Mouse (Mus musculus): ENCODE data around the gene Sec14l3. TPM values are rescaled to one million over a fixed set of nuclear protein-coding genes. Genes with fewer than 3 reads are reported as not detected.

Sec14l3 gene
- total and polyA plus RNA-seq, 3 experiments: not detected

DNA sequence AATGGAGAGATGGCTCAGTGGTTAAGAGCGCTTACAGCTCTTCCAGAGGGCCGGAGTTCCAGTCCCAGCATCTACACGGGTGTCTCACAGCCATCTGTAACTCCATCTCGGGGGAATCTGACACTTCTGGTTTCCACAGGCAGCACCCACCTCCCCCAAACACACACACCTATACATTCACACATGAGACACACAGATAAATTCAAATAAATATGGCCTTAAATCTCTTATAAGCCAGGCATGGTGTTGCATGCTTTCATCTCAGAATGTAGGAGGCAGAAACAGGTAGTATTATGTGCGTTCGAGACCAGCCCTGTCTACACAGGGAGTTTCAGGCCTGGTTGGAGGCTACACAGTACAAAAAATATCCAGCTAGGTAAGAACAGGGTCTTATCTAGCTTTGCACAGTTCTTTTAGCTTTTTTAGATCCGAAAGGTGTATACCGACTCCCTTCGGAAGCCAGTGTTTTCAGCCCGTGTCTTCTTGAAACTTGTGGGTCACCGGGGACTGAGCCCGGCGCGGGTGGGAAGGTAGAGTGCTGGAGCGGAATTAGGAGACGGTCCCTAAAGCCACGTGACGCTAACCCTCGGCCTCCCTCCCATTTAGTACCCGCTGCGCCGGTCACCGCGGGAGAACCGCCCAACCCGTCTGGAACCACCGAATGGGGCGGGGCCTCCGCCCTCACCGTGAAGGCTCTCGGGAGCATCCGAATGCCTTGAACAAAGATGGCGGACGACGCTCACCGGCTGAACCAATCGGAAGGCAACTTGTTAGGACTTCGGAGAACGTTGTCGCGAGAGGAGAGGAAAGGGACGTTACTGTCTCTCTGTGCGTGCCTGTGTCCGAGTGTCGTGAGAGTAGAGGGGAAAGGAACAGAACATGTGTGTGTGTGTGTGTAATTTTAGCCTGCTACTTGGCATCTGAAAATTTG lies 31.7 kb downstream of the Sec14l3 start (continued):
- TF ChIP-seq NELFE (IDR thresholded peaks at IDR 0.05; ENCODE audit: low read depth, low read length) (peak; percentile 99), CHD1 (IDR thresholded peaks at IDR 0.05; ENCODE audit: low read depth, low read length) (peak; percentile 97), USF2 (IDR thresholded peaks at IDR 0.05; ENCODE audit: borderline replicate concordance in 1 of 2, insufficient read depth in 1 of 2, low read depth in 1 of 2, low read length in 2 of 2) (peak; percentile 72 to 93), JUND (IDR thresholded peaks at IDR 0.05; ENCODE audit: low read depth, low read length) (no peak), HCFC1 (IDR thresholded peaks at IDR 0.05; ENCODE audit: low read depth, low read length) (peak; percentile 97), NRF1 (IDR thresholded peaks at IDR 0.05; ENCODE audit: insufficient read depth, low read depth, low read length, poor library complexity, severe bottlenecking) (peak; percentile 68), ETS1 (IDR thresholded peaks at IDR 0.05; ENCODE audit: low read depth, low read length) (peak; percentile 55), GATA1 (IDR thresholded peaks at IDR 0.05; ENCODE audit: low read depth, low read length) (no peak), POLR2AphosphoS5 (IDR thresholded peaks at IDR 0.05; ENCODE audit: borderline replicate concordance, low read depth, low read length) (0 out of 2 replicates have a peak, but pooled peaks have one; percentile 80), POLR2A (IDR thresholded peaks at IDR 0.05; ENCODE audit: control insufficient read depth in 1 of 2, insufficient read depth in 1 of 2, low read depth in 1 of 2, low read length in 2 of 2, poor library complexity in 1 of 2) (peak; percentile 76 to 100; a peak in 3 of 4 replicates), GABPA (IDR thresholded peaks at IDR 0.05; ENCODE audit: low read depth, low read length) (no peak)

DNA sequence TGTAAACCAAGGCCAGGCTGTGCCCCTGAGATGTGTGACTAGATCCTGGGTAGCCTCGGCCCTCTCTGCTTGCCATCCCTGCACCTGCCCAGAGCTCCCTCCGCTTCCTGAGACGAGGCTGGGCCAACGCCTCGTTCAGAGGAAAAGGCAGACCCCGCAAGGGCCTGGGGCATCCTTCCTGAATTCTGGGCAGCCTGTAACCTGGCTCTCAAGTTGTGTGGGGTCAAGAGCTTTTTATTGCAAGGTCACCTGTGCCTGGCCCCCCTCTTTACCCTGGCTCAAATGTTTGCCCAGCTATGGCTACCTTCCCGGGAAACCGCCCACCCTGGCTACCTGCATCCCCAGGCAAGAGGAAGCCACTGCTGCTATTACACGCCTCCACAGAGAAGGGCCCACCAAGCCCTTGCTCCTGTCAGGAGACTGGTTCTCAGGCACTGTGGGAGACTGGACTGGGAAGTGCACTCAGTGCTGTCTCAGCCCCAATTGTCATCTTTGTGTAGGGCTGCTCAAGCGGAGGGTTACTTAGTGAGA lies 32.5 kb downstream of the Sec14l3 start:
- TF ChIP-seq POLR2A (IDR thresholded peaks at IDR 0.05; ENCODE audit: control insufficient read depth in 1 of 2, insufficient read depth in 1 of 2, low read depth in 1 of 2, low read length in 2 of 2, poor library complexity in 1 of 2): peak in 1 of 2 experiments; percentile 34; a peak in 2 of 4 replicates
- no peak for TF ChIP-seq POLR2AphosphoS5 (IDR thresholded peaks at IDR 0.05; ENCODE audit: borderline replicate concordance, low read depth, low read length)
- no peak for TF ChIP-seq EP300 (IDR thresholded peaks at IDR 0.05; ENCODE audit: low read depth in 1 of 2, low read length in 2 of 2)
- peak; percentile 10; the same call in 1 of the 2 replicates for TF ChIP-seq SMC3 (IDR thresholded peaks at IDR 0.05; ENCODE audit: low read depth, low read length)
- TF ChIP-seq RCOR1 (IDR thresholded peaks at IDR 0.05; ENCODE audit: low read depth, low read length): peak; percentile 13; the same call in 1 of the 2 replicates
- Histone ChIP-seq H3K9me3 (replicated peaks; ENCODE audit: insufficient read depth, low read length) (no peaks in the 10 kb centered on the region), H3K27me3 (ENCODE audit: control insufficient read depth in 1 of 2, insufficient read depth in 2 of 2, low read length in 2 of 2) (no peaks in the 10 kb centered on the region), H3K36me3 (ENCODE audit: control insufficient read depth in 1 of 2, insufficient read depth in 2 of 2, low read length in 2 of 2) (peaks cover 0 to 6% of the 10 kb centered on the region in 2 experiments; a peak in 2 of 4 replicates), H3K27ac (ENCODE audit: control insufficient read depth, low read depth, low read length) (peak overlapping the region; percentile 89), H3K4me3 (ENCODE audit: control insufficient read depth in 1 of 2, insufficient read depth in 1 of 2, low read depth in 2 of 2, low read length in 2 of 2) (peak overlapping the region; percentile 66 to 67), H3K9ac (ENCODE audit: control insufficient read depth, low read depth, low read length, poor library complexity, severe bottlenecking) (peak overlapping the region; percentile 80), H3K4me1 (ENCODE audit: control insufficient read depth in 1 of 2, insufficient read depth in 2 of 2, low read length in 2 of 2) (peaks cover 0 to 7% of the 10 kb centered on the region in 2 experiments; a peak in 2 of 4 replicates), H3K79me2 (ENCODE audit: control insufficient read depth, insufficient read depth, low read length, poor library complexity) (peaks cover 8% of the 10 kb centered on the region)
- DNase-seq (ENCODE audit: low read depth, low spot score): peak; percentile 60
